Mouse (Mus musculus): ENCODE measurements around the gene Kdm5a. TPM values are rescaled to one million over a fixed set of nuclear protein-coding genes. Genes with fewer than 3 reads are reported as not detected.

Kdm5a gene
- polyA plus RNA-seq, 1 experiment from 2014 or later: 63.4 TPM

Other genes with a start within 250 kb of the Kdm5a start
- gene D330020A13Rik, start 69.8 kb upstream of the Kdm5a start, polyA plus RNA-seq (2014; fragmentation: Nextera tagmentation; extraction: Ambion mirVana): not detected in 2 replicates
- gene B4galnt3, start 69.6 kb upstream of the Kdm5a start, polyA plus RNA-seq (2014; fragmentation: Nextera tagmentation; extraction: Ambion mirVana): 0.08 and 0.25 TPM in 2 replicates
- 25.4 and 25.5 TPM in 2 replicates for gene Ccdc77, start 250 bp downstream of the Kdm5a start, polyA plus RNA-seq (2014; fragmentation: Nextera tagmentation; extraction: Ambion mirVana)
- 6.8 and 8.7 TPM in 2 replicates for gene Il17ra, start 99.1 kb downstream of the Kdm5a start, polyA plus RNA-seq (2014; fragmentation: Nextera tagmentation; extraction: Ambion mirVana)
- gene Tmem121b, start 129.7 kb downstream of the Kdm5a start, polyA plus RNA-seq (2014; fragmentation: Nextera tagmentation; extraction: Ambion mirVana): 0.07 TPM in 1 of 2 replicates, not detected in the other
- gene Hdhd5, start 167.2 kb downstream of the Kdm5a start, polyA plus RNA-seq (2014; fragmentation: Nextera tagmentation; extraction: Ambion mirVana): 19.9 and 20.7 TPM in 2 replicates

Data from liver, embryonic 11.5 days (tissue).